Mouse (Mus musculus): ENCODE data around the gene Gm13420. TPM values are rescaled to one million over a fixed set of nuclear protein-coding genes. Genes with fewer than 3 reads are reported as not detected.
"Not testable (repeated sequence)": the region's sequence is repeated elsewhere in the genome, so short reads cannot be mapped to it uniquely, and the experiment has no call there.

The Gm13420 gene
- 1 to 10 TPM; 2.3 TPM for total RNA-seq (2021)
- long read RNA-seq, experiment 1 = 0 reads
- long read RNA-seq, experiment 2, partial matches to known transcripts = 0 of 1 reads
- long read RNA-seq, experiment 2, other reads (novel, unspliced or antisense) = 1 of 1 reads

DNA sequence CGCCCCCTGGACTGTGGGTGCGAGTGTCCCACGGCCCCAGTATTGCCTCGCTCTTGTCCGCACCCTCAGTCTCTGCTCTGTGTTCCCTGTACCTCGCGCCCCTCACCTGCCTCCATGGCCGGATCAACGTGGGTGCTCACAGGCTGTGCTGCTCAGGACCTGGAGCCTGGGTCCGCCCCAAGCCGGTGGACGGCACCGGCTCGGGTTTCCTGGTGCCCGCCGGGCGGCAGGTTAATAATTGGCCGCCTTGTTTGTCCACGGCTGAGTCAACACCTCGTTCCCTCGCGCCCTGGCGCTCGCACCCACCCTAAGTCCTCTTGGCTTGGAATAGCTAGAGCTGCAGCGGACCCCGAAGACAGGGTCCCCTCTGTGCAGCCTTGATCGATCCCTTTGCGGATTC is at the start of gene Gm13420:
Gene Gm13420, minus strand, starts transcription at position 189 of the 400 bp plus-strand sequence.
- intact Hi-C loops (cut with DNase I) = no loop called here
- no peak for DNase-seq (ENCODE audit: low spot score in 2 of 2)

GRCm38 (mm10) chr2:29792772-29793487 is 41.4 kb upstream of the Gm13420 start:
- intact Hi-C loops (cut with DNase I) = no loop called here
- no peak for DNase-seq (ENCODE audit: low spot score in 2 of 2)

- intact Hi-C loops (cut with DNase I) = no loop called here
- DNase-seq (ENCODE audit: low spot score in 2 of 2) = peak; percentile 76 to 89
Observed at GRCm38 (mm10) chr2:29787937-29788681, 36.6 kb upstream of the Gm13420 start, which contains the start of gene Trub2. TSS of gene Trub2 (minus strand) at chr2:29788502.

DNA sequence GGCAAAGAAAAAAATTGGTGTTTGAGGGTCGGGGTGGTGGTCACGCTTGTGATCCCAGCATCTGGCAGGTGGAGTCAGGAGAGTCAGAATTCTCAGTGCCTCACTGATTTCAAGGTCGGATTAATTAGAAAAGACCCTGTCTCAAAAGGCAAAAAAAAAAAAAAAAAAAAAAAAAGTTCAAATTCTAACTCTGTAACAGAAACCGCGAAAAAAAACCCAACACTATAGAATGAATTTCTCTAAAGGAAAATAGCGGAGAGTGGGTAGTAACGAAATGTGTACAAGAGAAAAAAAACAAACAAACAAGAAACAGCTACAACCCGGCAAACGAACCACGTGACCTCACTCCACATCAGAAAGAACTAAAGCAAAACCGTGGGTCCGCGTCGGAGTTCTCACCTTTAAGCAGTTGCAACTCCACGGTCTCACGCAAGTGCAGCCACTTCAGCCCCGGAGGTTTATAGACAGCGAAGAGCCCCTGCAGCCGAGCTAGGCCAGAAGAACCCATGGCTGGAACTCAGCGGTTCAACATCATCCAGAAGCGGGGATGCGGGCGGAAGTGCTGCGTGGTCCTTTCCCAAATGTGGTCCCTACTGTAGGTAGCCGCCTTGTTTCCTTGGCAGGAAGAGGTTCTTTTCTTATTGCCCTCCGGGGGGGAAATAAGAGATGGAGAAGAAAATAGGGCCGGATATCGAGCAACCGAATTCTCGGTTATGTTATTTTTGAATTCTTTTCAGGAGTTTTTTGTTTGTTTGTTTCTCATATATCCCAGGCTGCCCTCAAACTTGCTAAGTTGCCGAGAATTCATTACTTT is 35.8 kb upstream of the Gm13420 start, which contains the start of gene Coq4:
Gene Coq4, plus strand, starts transcription at position 390 of the 814 bp plus-strand sequence.
- DNase-seq (ENCODE audit: low spot score in 2 of 2) = peak; percentile 94 to 96
- intact Hi-C loops (cut with DNase I) = no loop called here

DNA sequence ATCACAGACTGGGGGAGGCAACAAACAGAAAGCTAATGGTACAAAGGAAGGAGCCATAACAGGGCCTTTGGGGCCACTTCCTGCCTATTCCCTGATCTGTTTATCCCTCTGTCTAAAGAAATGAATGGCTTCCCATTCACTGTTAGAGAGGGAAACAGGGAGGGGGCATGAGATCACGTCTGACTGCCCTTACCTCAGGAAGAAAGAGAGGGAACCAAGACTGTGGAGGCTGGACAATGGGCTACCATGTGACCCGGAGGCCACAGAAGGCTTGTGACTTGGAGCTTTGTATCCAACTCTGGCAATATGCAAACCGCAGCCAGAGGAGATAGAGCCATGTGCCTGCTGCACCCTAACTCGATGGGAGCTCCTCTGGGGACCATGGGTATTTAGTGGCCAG is 32.8 kb upstream of the Gm13420 start:
- DNase-seq (ENCODE audit: low spot score in 2 of 2) = no peak
- intact Hi-C loops (cut with DNase I) = no loop called here

GRCm38 (mm10) chr2:29781256-29781655 is 29.8 kb upstream of the Gm13420 start:
- intact Hi-C loops (cut with DNase I) = not testable (repeated sequence)

GRCm38 (mm10) chr2:29773323-29773722 is 21.8 kb upstream of the Gm13420 start:
- no peak for DNase-seq (ENCODE audit: low spot score in 2 of 2)
- intact Hi-C loops (cut with DNase I) = no loop called here

More at GRCm38 (mm10) chr2:29781256-29781655, 29.8 kb upstream of the Gm13420 start:
- DNase-seq (ENCODE audit: low spot score in 2 of 2) = not testable (repeated sequence)

DNA sequence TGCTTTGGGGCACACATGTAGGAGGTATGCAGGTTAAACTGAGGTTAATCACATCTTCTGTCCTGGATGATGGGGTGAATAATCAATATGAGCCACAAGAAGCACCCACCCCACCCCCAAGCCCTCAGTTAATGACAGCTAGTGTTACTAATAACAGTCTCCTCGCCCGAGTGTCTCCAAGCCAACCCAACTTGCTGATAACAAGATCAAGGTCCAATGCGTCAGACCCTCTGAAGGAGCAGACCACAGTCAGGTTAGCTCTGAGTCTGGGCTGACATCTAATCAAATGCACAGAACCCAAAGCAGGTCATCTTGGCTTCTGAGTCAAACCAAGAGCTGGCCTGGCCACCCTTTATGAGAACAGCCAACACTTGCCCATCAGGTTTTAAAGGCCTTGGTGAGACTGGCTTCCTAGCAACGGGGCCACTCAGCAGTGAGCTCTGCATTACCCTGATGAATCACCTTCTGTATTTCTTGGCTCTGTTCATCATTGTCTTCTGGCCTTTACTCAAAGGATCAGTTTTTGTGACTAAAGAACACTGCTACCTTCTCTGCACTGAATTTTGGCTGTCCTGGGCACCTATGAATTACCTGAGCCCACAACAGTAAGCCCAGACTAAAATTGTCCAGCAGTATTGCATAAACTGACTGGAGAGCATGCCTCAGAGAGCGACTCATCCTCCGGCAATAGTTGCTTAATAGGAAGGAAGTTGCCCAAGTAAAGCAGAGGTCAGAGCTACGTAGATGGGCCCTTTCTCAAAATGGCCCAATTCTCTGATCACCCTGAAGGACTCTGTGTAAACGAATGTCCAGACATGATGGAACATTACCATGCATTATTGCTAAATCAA is 20.4 kb upstream of the Gm13420 start:
- no peak for DNase-seq (ENCODE audit: low spot score in 2 of 2)
- intact Hi-C loops (cut with DNase I) = no loop called here

GRCm38 (mm10) chr2:29770162-29770561 is 18.7 kb upstream of the Gm13420 start:
- intact Hi-C loops (cut with DNase I) = no loop called here

DNA sequence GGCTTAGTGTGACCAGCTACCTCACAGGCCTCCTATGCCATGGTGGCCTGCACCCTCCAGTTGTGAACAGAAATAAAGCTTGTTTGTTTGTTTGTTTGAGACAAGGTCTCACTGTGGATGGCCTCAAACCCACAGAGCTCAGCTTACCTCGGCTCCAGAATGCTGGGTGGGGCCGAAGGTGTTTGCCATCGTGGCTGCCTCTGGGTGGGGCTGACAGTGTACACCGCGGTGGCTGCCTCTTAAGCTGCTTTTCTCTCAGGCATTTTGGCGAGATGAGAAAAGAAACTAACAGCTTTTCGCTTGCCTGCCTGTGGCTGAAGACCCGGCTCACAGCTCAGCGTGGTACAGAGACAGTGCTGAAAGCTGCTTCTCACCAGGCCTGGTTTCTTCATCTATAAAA is 17.4 kb upstream of the Gm13420 start:
- intact Hi-C loops (cut with DNase I) = no loop called here
- no peak for DNase-seq (ENCODE audit: low spot score in 2 of 2)

More at GRCm38 (mm10) chr2:29770162-29770561, 18.7 kb upstream of the Gm13420 start:
- DNase-seq (ENCODE audit: low spot score in 2 of 2) = no peak

GRCm38 (mm10) chr2:29767976-29768709 is 16.7 kb upstream of the Gm13420 start:
- intact Hi-C loops (cut with DNase I) = no loop called here

GRCm38 (mm10) chr2:29764831-29765230 is 13.3 kb upstream of the Gm13420 start:
- DNase-seq (ENCODE audit: low spot score in 2 of 2) = peak; percentile 54 to 66
- intact Hi-C loops (cut with DNase I) = no loop called here

More at GRCm38 (mm10) chr2:29767976-29768709, 16.7 kb upstream of the Gm13420 start:
- DNase-seq (ENCODE audit: low spot score in 2 of 2) = no peak

DNA sequence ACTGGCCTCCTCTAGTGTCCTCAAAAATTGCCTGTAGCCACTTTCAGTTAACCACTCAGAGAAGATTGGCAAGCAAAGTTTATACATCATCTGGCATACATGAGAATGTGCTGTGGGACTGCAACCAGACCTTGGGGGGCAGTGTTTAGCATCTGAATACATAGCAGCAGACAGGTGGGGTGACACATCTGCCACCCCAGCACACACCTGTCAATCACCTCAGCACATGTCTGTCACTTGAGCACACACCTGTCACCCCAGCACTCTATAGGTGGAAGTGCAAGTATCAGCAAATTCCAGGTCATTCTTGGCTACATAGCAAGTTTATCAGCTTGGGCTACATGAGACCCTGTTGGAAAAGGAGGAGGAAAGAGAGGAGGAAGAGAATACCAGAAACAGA is 4.2 kb upstream of the Gm13420 start:
- intact Hi-C loops (cut with DNase I) = no loop called here
- DNase-seq (ENCODE audit: low spot score in 2 of 2) = no peak

- DNase-seq (ENCODE audit: low spot score in 2 of 2) = no peak
- intact Hi-C loops (cut with DNase I) = no loop called here
Observed at GRCm38 (mm10) chr2:29752397-29752796, 912 bp upstream of the Gm13420 start.

DNA sequence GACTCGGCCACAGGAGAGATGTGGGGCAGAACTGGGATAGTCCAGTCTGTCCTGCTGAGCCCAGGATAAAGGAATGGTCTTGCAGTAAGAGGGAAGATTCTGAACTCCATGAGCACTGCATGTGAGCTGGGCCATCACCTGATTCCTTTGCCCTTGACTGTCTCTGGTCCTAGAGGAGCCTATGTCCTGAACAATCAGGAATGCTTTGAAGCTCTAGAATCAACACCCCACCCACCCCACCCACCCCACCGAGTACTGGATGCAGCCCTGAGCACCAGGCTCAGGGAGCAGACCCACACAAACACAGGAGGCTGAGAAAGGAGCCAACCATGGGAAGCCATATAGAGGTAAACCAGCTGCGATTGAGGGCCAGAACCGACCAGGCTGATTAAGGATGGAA is 3.0 kb downstream of the Gm13420 start:
- intact Hi-C loops (cut with DNase I) = no loop called here
- no peak for DNase-seq (ENCODE audit: low spot score in 2 of 2)

DNA sequence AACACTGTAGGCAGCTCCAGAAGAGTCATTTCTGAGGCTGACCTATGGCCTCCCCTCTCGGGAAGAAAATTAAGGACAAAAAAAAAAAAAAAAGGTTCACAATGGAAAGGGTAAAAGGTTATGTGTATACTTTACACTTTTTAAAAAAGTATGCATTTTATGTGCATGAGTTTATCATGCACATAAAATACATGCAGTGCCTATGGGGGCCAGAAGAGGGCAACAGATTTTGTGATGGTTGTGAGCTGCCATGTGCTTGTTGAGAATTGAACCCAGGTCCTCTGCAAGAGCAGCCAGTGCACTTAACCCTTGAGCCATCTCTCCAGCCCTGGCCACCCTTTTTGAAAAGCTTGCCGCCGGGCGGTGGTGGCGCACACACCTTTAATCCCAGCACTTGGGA is 3.6 kb downstream of the Gm13420 start:
- peak; percentile 40 to 64 for DNase-seq (ENCODE audit: low spot score in 2 of 2)
- intact Hi-C loops (cut with DNase I) = no loop called here

- intact Hi-C loops (cut with DNase I) = no loop called here
- DNase-seq (ENCODE audit: low spot score in 2 of 2) = no peak
Observed at GRCm38 (mm10) chr2:29747188-29747782, 4.2 kb downstream of the Gm13420 start.

DNA sequence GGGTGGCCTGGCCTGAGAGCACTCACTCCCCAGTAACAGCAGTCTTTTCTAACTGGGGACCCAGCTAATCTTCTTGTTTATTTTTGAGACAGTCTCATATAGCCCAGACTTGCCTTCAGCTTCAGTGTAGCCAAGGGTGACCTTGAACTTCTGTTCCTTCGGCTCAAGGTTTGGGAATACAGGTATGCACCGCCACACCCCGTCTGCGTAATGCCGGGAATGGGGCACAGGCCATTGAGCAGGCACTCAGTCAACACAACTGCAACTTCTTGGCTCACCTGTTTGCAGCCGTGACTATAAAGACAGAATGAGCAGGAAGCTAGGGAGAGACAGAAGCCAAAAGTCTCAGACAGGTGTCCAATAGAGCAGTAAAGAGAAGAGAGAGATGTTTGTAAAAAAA is 7.2 kb downstream of the Gm13420 start:
- no peak for DNase-seq (ENCODE audit: low spot score in 2 of 2)
- intact Hi-C loops (cut with DNase I) = no loop called here

Data from left cerebral cortex, postnatal 14 days (tissue).